Mouse (Mus musculus) lung, embryonic 16.5 days (tissue): ENCODE results near the gene Anks1b. TPM values are rescaled to one million over a fixed set of nuclear protein-coding genes. Genes with fewer than 3 reads are reported as not detected.

Source experiments
- ATAC-seq: fragments of 200-750 bp; cut with Nextera tagmentation; 2 replicates; pipeline ENCODE4 v1.8.0; 2017; ENCODE audit warnings: low read depth, mild to moderate bottlenecking, moderate library complexity
- H3K27ac ChIP-seq: fragments of 300-500 bp; sonication (generic); 2 replicates; pipeline ENCODE4 v1.5.1; 2014; ENCODE audit warnings: mild to moderate bottlenecking, control low read depth, low read length
- H3K27me3 ChIP-seq: fragments of 300-500 bp; sonication (generic); 2 replicates; pipeline ENCODE4 v1.6.1; 2014; ENCODE audit warnings: low read depth, low read length, mixed read lengths; ENCODE audit not compliant: control insufficient read depth, insufficient read depth
- H3K36me3 ChIP-seq: fragments of 300-500 bp; sonication (generic); 2 replicates; pipeline ENCODE4 v1.6.1; 2014; ENCODE audit warnings: low read length; ENCODE audit not compliant: control insufficient read depth, insufficient read depth
- H3K4me1 ChIP-seq: fragments of 300-500 bp; sonication (generic); replicated peaks from 2 replicates; pipeline ENCODE4 v1.6.1; 2014; ENCODE audit warnings: low read length, mixed read lengths; ENCODE audit not compliant: control insufficient read depth, insufficient read depth
- H3K4me2 ChIP-seq: fragments of 300-500 bp; sonication (generic); 2 replicates; pipeline ENCODE4 v1.6.1; 2014; ENCODE audit warnings: low read depth, low read length, control low read depth
- H3K4me3 ChIP-seq: fragments of 300-500 bp; sonication (generic); 2 replicates; pipeline ENCODE4 v1.5.1; 2014; ENCODE audit warnings: mild to moderate bottlenecking, low read length, control low read depth
- H3K9ac ChIP-seq: fragments of 300-500 bp; sonication (generic); 2 replicates; pipeline ENCODE4 v1.6.1; 2014; ENCODE audit warnings: low read length, control low read depth
- H3K9me3 ChIP-seq: fragments of 300-500 bp; sonication (generic); 2 replicates; pipeline ENCODE4 v1.6.1; 2016; ENCODE audit warnings: low read length; ENCODE audit not compliant: control insufficient read depth
- WGBS: fragments of 180-500 bp; shearing (Covaris S2); extraction: QIAGEN DNeasy Blood & Tissue Kit; methylation state at CpG from one replicate; pipeline ENCODE4 v1.1.7; 2014; 5-methylcytosine and 5-hydroxymethylcytosine counted together
- polyA plus RNA-seq: library from polyadenylated mRNA; unstranded; fragments of >200 nt; fragmentation: Nextera tagmentation; extraction: Ambion mirVana; gene quantifications from 2 replicates; pipeline ENCODE4 v1.2.1, GENCODE M21; 2015

Gene Anks1b
- polyA plus RNA-seq, 1 experiment from 2014 or later, result 0.20 TPM

- 64% methylated on average over 3 of the region's 3 CpGs for WGBS
- ATAC-seq, result no peak
- H3K4me3 ChIP-seq, result no peak overlapping the region
- no peaks in the 10 kb centered on the region for H3K27me3 ChIP-seq
- no peak overlapping the region for H3K9ac ChIP-seq
- H3K36me3 ChIP-seq, result no peaks in the 10 kb centered on the region
- no peaks in the 10 kb centered on the region for H3K9me3 ChIP-seq
- no peak overlapping the region for H3K4me2 ChIP-seq
- H3K27ac ChIP-seq, result no peak overlapping the region
- H3K4me1 ChIP-seq, result no peaks in the 10 kb centered on the region
Measured at GRCm38 (mm10) chr10:90672135-90672534, 798.8 kb downstream of the Anks1b start.

DNA sequence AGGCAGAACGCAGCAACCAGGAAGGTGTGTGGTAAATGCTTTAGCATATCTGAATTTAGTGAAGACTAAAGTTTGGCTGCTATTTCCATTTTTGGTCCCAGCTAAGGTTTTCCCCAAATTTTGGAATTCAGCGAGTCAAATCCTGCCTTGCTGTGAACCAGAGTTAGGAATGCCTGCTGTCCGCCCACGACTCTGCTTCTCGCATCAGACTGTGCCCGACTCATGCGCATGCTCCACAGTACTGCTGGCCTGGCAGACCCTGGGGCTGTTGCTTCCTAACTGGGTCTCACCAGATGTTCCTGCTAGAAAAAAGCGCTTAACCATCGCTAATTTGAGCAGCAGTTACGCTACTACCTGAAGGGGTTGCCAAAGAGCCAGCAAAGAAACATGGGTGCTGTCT, 801.1 kb downstream of the Anks1b start:
- H3K27ac ChIP-seq, result no peak overlapping the region
- 82% methylated on average over 10 of the region's 10 CpGs for WGBS
- no peak overlapping the region for H3K4me3 ChIP-seq
- no peak for ATAC-seq
- H3K36me3 ChIP-seq, result no peaks in the 10 kb centered on the region
- H3K9me3 ChIP-seq, result no peaks in the 10 kb centered on the region
- H3K9ac ChIP-seq, result no peak overlapping the region
- H3K27me3 ChIP-seq, result no peaks in the 10 kb centered on the region
- H3K4me1 ChIP-seq, result no peaks in the 10 kb centered on the region
- no peak overlapping the region for H3K4me2 ChIP-seq

- H3K4me3 ChIP-seq, result no peak overlapping the region
- H3K4me1 ChIP-seq, result no peaks in the 10 kb centered on the region
- no peaks in the 10 kb centered on the region for H3K9me3 ChIP-seq
- H3K4me2 ChIP-seq, result no peak overlapping the region
- no peak for ATAC-seq
- no peak overlapping the region for H3K9ac ChIP-seq
- no peaks in the 10 kb centered on the region for H3K27me3 ChIP-seq
- no peak overlapping the region for H3K27ac ChIP-seq
- 92% methylated on average over 3 of the region's 3 CpGs for WGBS
- no peaks in the 10 kb centered on the region for H3K36me3 ChIP-seq
Measured at GRCm38 (mm10) chr10:90677421-90677820, 804.1 kb downstream of the Anks1b start.

DNA sequence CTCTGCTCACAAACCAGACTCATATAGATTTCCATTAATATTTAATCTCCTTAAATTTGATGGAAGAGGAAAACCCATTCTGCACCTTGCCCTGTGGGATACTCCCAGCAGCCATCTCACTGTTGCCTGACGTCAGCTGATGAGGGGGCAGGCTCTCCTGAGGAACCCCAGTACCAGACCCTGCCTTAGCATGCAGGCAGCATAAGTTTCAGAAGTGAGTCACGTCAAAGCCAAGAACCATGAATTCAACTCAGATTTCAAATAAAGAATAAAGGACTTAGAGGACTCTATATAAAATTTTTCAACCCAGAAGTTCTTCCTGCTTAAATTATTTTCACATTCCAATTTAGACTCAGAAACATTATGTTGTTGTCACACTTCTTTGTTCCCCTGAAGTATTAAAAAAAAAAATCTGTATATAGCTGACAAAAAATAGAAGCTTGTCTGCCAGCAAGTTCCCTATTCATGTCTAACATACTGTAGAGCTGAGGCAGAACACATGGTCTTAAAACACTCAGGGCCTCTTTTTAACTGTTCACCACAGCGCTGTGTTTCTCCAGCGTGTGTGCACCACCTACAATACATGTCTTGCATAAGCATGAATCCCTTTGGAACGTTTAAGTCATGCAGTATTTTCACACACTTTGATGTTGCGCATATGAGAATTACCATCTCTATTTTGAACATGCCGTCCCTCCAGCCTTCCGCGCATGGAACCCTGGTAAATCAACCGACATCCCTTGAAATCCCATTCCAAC, 806.6 kb downstream of the Anks1b start:
- no peak for ATAC-seq
- H3K27ac ChIP-seq, result no peak overlapping the region
- no peak overlapping the region for H3K4me2 ChIP-seq
- no peak overlapping the region for H3K4me3 ChIP-seq
- no peaks in the 10 kb centered on the region for H3K4me1 ChIP-seq
- H3K9me3 ChIP-seq, result no peaks in the 10 kb centered on the region
- 88% methylated on average over 10 of the region's 10 CpGs for WGBS
- no peaks in the 10 kb centered on the region for H3K36me3 ChIP-seq
- H3K27me3 ChIP-seq, result no peaks in the 10 kb centered on the region
- H3K9ac ChIP-seq, result no peak overlapping the region

DNA sequence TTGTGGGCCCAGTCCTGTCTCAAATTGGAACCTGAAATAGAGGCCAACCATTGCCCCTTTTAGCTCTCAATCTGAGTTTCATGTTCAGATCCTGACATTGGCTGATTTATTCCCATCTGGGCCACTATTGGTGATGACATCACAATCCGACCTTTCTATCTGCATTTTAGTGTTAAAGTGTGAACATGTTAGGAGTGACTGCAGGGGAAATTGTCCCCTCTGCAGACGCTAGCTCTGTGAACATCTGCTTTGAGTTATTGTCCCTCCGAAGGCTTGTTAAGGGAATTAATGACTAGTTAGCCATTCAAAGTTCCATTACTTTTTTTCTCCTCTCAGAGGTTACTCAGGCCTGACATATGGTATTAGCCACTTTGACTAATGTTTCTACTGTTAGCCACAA, 810.5 kb downstream of the Anks1b start:
- Histone ChIP-seq H3K9ac (no peak overlapping the region), H3K4me2 (no peak overlapping the region), H3K9me3 (no peaks in the 10 kb centered on the region), H3K36me3 (no peaks in the 10 kb centered on the region), H3K4me3 (no peak overlapping the region), H3K4me1 (no peaks in the 10 kb centered on the region), H3K27ac (no peak overlapping the region), H3K27me3 (no peaks in the 10 kb centered on the region)
- 44% methylated on average over 3 of the region's 3 CpGs for WGBS
- ATAC-seq, result no peak

DNA sequence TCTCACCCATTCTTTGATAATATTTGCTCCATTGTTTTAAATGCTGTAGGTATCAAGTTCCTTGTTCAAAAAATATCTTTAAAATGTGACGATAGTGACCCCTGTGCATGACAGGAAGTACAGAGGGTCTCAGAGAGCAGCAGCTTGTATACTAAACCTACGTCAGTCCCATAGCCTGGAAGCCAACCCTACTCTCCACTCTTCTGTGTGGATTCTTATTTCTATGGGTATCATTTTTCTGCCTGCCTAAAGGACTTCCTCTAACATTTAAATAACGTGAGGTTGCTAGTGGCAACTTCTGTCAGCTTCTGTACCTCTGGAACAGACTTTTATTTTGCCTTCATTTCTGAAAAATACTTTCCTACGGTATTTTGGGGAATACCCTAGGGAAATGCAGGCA, 812.1 kb downstream of the Anks1b start:
- ATAC-seq, result no peak
- H3K36me3 ChIP-seq, result no peaks in the 10 kb centered on the region
- no peak overlapping the region for H3K9ac ChIP-seq
- no peaks in the 10 kb centered on the region for H3K9me3 ChIP-seq
- H3K27ac ChIP-seq, result no peak overlapping the region
- 42% methylated on average over 4 of the region's 4 CpGs for WGBS
- H3K4me1 ChIP-seq, result no peaks in the 10 kb centered on the region
- no peak overlapping the region for H3K4me2 ChIP-seq
- no peaks in the 10 kb centered on the region for H3K27me3 ChIP-seq
- H3K4me3 ChIP-seq, result no peak overlapping the region

DNA sequence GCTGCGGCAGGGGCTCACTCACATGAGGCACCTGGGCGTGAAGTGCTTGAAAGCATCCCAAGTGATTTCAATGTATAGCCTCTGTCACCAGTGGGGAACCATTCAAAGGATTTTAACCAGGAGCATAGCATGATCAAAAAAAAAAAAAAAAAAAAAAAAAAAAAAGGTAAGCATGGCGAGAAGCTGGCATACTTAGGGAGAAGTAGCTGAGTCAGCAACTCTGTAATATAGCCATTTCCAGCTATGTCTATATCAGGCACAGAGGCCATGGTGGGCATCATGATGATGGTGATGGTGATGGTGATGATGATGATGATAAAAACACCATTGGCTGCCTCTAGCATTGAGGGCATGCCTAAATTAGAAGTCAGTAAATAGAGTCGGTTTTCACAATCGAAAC, 814.8 kb downstream of the Anks1b start:
- no peak for ATAC-seq
- H3K36me3 ChIP-seq, result no peaks in the 10 kb centered on the region
- H3K27ac ChIP-seq, result no peak overlapping the region
- no peak overlapping the region for H3K4me2 ChIP-seq
- 88% methylated on average over 5 of the region's 5 CpGs for WGBS
- no peaks in the 10 kb centered on the region for H3K9me3 ChIP-seq
- no peak overlapping the region for H3K9ac ChIP-seq
- no peaks in the 10 kb centered on the region for H3K4me1 ChIP-seq
- no peaks in the 10 kb centered on the region for H3K27me3 ChIP-seq
- H3K4me3 ChIP-seq, result no peak overlapping the region

DNA sequence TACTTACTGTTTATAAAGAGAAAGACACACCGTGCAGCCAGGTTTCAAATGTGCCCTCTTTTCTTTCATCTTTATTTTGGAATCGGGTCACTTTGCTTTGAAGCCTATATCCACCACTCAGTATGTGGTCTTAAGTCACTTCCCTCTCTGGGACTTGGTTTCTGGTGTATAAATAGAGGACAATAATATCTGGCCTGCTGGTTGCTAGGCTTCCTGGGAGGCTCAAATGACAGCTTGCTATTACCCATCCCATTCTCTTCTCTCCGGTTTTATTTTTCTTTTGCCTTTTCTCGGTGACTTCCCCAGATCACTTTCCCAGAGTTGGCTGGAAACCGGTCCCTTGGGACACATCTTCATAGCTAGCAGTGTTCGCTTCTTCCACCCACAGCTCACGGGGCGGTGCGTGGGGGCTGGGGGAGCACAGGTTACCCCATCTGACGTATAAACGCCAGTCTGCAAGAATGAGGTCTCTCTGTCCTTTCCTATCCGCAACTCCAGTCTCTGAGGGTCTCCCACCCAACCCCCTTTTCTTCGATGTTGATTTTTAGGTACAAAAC, 815.5 kb downstream of the Anks1b start:
- no peak overlapping the region for H3K9ac ChIP-seq
- H3K36me3 ChIP-seq, result no peaks in the 10 kb centered on the region
- H3K4me2 ChIP-seq, result no peak overlapping the region
- WGBS, result 74% methylated on average over 13 of the region's 13 CpGs
- H3K4me3 ChIP-seq, result no peak overlapping the region
- H3K27ac ChIP-seq, result no peak overlapping the region
- H3K27me3 ChIP-seq, result no peaks in the 10 kb centered on the region
- H3K4me1 ChIP-seq, result no peaks in the 10 kb centered on the region
- H3K9me3 ChIP-seq, result no peaks in the 10 kb centered on the region
- ATAC-seq, result no peak

DNA sequence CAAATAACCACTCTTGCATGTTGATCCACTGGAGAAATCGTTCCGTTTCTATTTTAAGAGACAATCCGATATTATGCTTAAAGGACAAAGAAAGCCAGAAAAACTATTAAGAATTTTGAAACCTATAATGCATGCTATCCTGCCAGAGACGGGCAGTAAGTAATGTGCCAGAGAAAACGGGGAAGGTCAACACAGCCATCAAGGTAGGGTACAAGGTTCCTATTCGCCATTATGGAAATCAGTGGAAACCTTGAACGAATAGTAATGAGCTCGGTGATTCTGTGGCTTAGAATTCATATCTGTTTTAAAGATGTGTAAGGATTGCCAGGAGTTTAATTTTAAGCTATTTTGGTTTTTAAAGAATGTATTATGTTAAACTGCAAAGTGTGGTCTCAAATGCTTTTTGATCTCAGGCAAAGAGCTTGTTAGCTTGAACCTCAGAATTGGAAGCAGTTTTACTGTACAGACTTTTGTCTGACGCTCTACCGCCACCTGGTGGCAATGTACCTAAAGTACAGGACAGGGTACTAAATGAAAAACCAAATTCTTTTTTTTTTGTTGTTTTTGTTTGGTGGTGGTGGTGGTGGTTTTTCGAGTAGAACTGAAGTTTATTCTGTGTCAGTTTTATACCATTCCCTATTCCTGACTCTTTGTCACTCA, 816.7 kb downstream of the Anks1b start:
- no peak overlapping the region for H3K4me2 ChIP-seq
- H3K27ac ChIP-seq, result no peak overlapping the region
- ATAC-seq, result no peak
- H3K36me3 ChIP-seq, result no peaks in the 10 kb centered on the region
- H3K9me3 ChIP-seq, result no peaks in the 10 kb centered on the region
- no peak overlapping the region for H3K9ac ChIP-seq
- no peak overlapping the region for H3K4me3 ChIP-seq
- WGBS, result 57% methylated on average over 11 of the region's 11 CpGs
- H3K27me3 ChIP-seq, result no peaks in the 10 kb centered on the region
- H3K4me1 ChIP-seq, result no peaks in the 10 kb centered on the region
